Mouse (Mus musculus) ES-E14 (cell line): ENCODE data around the gene Ccdc110.

ENCODE experiments used
- HCFC1 ChIP-seq: IDR thresholded peaks from 2 replicates; pipeline ENCODE4 v1.6.1; 2012; ENCODE audit warnings: low read length, inconsistent platforms, borderline replicate concordance; ENCODE audit not compliant: insufficient read depth
- MAFK ChIP-seq: IDR thresholded peaks from 2 replicates; pipeline ENCODE4 v1.6.1; 2014; ENCODE audit warnings: mild to moderate bottlenecking, low read depth, low read length, inconsistent platforms; ENCODE audit not compliant: insufficient read depth
- ZC3H11A ChIP-seq: IDR thresholded peaks from 2 replicates; pipeline ENCODE4 v1.6.1; 2012; ENCODE audit warnings: low read depth, mild to moderate bottlenecking, inconsistent platforms, low read length, borderline replicate concordance
- ZNF384 ChIP-seq: IDR thresholded peaks from 2 replicates; pipeline ENCODE4 v1.6.1; 2012; ENCODE audit warnings: low read depth, low read length, inconsistent platforms

DNA sequence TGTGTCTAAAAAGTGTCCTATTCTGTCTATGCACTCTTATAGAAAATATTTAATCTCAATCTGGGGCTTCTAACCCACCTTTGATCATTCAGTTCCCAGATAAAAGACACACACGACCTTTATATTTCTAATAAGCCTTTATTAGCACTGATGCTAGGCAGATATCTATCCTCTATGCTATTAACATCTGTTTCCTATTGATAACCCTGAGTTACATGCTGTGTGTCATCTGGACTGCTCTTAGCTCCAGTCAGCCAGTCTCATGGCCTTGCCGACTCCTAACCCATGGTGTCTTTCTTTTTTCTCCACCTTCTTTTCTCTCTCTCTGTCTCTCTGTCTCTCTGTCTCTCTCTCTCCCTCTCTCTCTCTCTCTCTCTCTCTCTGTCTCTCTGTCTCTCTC, 53.8 kb downstream of the Ccdc110 start:
- no peak for TF ChIP-seq HCFC1
- no peak for TF ChIP-seq MAFK
- no peak for TF ChIP-seq ZC3H11A
- TF ChIP-seq ZNF384, result no peak
